Mouse (Mus musculus): Measurements from ENCODE around the gene Tmem214. TPM values are rescaled to one million over a fixed set of nuclear protein-coding genes. Genes with fewer than 3 reads are reported as not detected.

The Tmem214 gene
- polyA plus RNA-seq, 1 experiment from 2014 or later, result 42.1 TPM

DNA sequence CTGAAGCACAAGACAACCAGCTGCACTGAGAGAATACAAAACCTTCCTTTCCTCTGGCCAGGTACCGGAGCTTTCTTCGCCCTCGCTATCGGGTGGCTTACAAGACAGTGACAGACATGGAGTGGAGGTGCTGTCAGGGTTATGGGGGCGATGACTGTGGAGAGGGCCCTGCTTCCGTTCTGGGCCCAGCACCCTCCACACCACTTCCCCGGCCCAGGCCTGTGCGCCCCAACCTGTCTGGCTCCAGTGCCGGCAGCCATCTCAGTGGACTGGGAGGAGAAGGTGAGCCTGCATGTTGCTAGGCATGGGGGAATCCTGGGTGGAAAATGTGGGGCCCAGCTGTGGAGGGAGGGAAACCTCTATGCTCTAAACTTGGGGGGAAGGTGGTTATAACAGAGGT, 47.6 kb downstream of the Tmem214 start:
- no peaks in the 10 kb centered on the region for H3K9me3 ChIP-seq (ENCODE audit: control insufficient read depth, low read length)
- H3K27me3 ChIP-seq (ENCODE audit: control insufficient read depth, insufficient read depth, low read length), result no peaks in the 10 kb centered on the region
- 73% methylated on average over 9 of the region's 9 CpGs for WGBS
- 0 out of 2 replicates have a peak overlapping the region, but pooled peaks have one; percentile 30 for H3K9ac ChIP-seq (ENCODE audit: low read length)
- H3K4me3 ChIP-seq (ENCODE audit: low read depth, low read length), result peak overlapping the region; percentile 33; the same call in 1 of the 2 replicates
- peak overlapping the region; percentile 52 for H3K4me2 ChIP-seq (ENCODE audit: low read depth)
- ATAC-seq (ENCODE audit: insufficient read depth, low FRiP score, low TSS enrichment) (peak; percentile 54), DNase-seq (ENCODE audit: low spot score) (no peak)
- H3K4me1 ChIP-seq (ENCODE audit: control insufficient read depth, insufficient read depth, low read length), result peaks cover 15% of the 10 kb centered on the region
- peaks cover 4% of the 10 kb centered on the region; the same call in 1 of the 2 replicates for H3K36me3 ChIP-seq (ENCODE audit: control insufficient read depth, insufficient read depth, low read length)
- H3K27ac ChIP-seq (ENCODE audit: low read depth, low read length), result no peak overlapping the region; the same call in 1 of the 2 replicates

DNA sequence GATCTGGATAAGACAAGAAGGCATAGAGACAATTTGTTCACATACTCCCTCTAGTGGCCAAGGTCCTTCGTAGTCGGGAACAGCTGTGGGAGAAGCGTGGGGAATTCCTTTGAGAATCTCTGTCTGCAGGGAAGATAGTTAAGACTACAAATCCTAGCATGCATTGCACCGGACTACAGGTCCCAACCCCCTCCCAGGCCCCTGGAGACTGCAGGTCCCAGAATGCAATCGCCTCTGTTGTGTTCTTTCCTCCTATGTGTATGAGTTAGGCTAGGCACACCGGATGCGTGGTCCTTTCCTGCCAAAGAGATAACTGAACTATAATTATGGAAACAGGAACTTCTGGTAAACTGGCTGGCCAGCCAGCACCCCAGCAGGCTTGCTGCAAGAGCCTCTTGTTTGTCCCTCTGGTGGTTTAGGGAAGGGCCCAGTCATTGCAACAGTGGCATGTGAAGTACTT, 48.2 kb downstream of the Tmem214 start:
- Histone ChIP-seq H3K4me2 (ENCODE audit: low read depth) (peak overlapping the region; percentile 23), H3K4me3 (ENCODE audit: low read depth, low read length) (0 out of 2 replicates have a peak overlapping the region, but pooled peaks have one; percentile 33), H3K9me3 (ENCODE audit: control insufficient read depth, low read length) (no peaks in the 10 kb centered on the region), H3K27me3 (ENCODE audit: control insufficient read depth, insufficient read depth, low read length) (no peaks in the 10 kb centered on the region), H3K27ac (ENCODE audit: low read depth, low read length) (no peak overlapping the region), H3K36me3 (ENCODE audit: control insufficient read depth, insufficient read depth, low read length) (peaks cover 4% of the 10 kb centered on the region; the same call in 1 of the 2 replicates), H3K9ac (ENCODE audit: low read length) (no peak overlapping the region), H3K4me1 (ENCODE audit: control insufficient read depth, insufficient read depth, low read length) (peaks cover 15% of the 10 kb centered on the region)
- ATAC-seq (ENCODE audit: insufficient read depth, low FRiP score, low TSS enrichment), result peak; percentile 85
- WGBS, result 8% methylated on average over 7 of the region's 7 CpGs
- DNase-seq (ENCODE audit: low spot score), result peak; percentile 86

DNA sequence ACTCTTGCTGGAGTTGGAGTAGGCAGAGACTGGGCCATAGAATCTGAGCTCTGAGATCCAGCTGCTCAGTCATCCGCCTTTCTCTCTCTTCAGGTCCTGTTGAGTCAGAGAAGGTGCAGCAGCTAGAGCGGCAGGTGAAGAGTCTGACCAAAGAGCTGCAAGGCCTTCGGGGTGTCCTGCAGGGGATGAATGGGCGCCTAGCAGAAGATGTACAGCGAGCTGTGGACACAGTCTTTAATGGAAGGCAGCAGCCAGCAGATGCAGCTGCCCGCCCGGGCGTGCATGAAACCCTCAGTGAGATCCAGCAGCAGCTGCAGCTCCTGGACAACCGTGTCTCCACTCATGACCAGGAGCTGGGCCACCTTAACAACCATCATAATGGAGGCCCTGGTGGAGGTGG, 49.0 kb downstream of the Tmem214 start:
- H3K27ac ChIP-seq (ENCODE audit: low read depth, low read length), result no peak overlapping the region
- WGBS, result 93% methylated on average over 9 of the region's 9 CpGs
- H3K27me3 ChIP-seq (ENCODE audit: control insufficient read depth, insufficient read depth, low read length), result no peaks in the 10 kb centered on the region

DNA sequence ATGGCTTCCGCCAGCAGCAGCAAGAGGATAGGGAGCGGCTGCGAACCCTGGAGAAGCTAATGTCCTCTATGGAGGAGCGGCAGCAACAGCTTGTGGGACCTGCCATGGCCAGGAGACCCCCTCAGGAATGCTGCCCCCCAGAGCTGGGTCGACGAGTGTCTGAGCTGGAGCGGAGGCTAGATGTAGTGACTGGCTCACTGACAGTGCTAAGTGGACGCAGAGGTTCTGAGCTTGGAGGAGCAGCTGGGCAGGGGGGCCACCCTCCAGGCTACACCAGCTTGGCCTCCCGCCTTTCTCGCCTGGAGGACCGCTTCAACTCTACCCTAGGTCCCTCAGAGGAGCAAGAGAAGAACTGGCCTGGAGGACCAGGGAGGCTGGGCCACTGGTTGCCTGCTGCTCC, 49.5 kb downstream of the Tmem214 start:
- DNase-seq (ENCODE audit: low spot score) (no peak), ATAC-seq (ENCODE audit: insufficient read depth, low FRiP score, low TSS enrichment) (no peak)
- Histone ChIP-seq H3K36me3 (ENCODE audit: control insufficient read depth, insufficient read depth, low read length) (peaks cover 4% of the 10 kb centered on the region; the same call in 1 of the 2 replicates), H3K4me1 (ENCODE audit: control insufficient read depth, insufficient read depth, low read length) (peaks cover 22% of the 10 kb centered on the region), H3K9ac (ENCODE audit: low read length) (no peak overlapping the region), H3K9me3 (ENCODE audit: control insufficient read depth, low read length) (no peaks in the 10 kb centered on the region), H3K4me2 (ENCODE audit: low read depth) (no peak overlapping the region), H3K27me3 (ENCODE audit: control insufficient read depth, insufficient read depth, low read length) (no peaks in the 10 kb centered on the region), H3K27ac (ENCODE audit: low read depth, low read length) (no peak overlapping the region), H3K4me3 (ENCODE audit: low read depth, low read length) (no peak overlapping the region)
- WGBS, result 87% methylated on average over 11 of the region's 11 CpGs

More for the DNA sequence above, 49.0 kb downstream of the Tmem214 start:
- no peak overlapping the region for H3K4me3 ChIP-seq (ENCODE audit: low read depth, low read length)
- H3K4me2 ChIP-seq (ENCODE audit: low read depth), result no peak overlapping the region
- no peak overlapping the region for H3K9ac ChIP-seq (ENCODE audit: low read length)
- H3K9me3 ChIP-seq (ENCODE audit: control insufficient read depth, low read length), result no peaks in the 10 kb centered on the region
- DNase-seq (ENCODE audit: low spot score), result no peak
- no peak for ATAC-seq (ENCODE audit: insufficient read depth, low FRiP score, low TSS enrichment)
- H3K36me3 ChIP-seq (ENCODE audit: control insufficient read depth, insufficient read depth, low read length), result peaks cover 4% of the 10 kb centered on the region; the same call in 1 of the 2 replicates
- H3K4me1 ChIP-seq (ENCODE audit: control insufficient read depth, insufficient read depth, low read length), result peaks cover 18% of the 10 kb centered on the region

DNA sequence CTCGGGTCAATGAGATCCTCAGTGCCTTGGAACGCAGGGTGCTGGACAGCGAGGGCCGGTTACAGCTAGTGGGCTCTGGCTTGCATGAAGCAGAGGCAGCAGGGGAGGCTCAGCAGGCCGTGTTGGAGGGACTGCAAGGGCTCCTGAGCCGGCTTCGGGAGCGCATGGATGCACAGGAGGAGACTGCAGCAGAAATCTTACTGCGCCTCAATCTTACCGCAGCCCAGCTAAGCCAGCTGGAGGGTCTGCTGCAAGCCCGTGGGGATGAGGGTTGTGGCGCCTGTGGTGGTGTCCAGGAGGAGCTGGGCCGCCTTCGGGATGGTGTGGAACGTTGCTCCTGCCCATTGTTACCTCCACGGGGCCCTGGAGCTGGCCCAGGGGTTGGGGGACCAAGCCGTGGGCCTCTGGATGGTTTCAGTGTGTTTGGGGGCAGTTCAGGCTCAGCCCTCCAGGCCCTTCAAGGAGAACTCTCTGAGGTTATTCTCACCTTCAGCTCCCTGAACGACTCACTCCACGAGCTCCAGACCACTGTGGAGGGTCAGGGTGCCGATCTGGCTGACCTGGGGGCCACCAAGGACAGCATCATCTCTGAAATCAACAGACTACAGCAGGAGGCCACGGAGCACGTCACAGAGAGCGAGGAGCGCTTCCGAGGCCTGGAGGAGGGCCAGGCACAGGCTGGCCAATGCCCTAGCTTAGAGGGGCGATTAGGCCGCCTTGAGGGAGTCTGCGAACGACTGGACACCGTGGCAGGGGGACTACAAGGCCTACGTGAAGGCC, 50.3 kb downstream of the Tmem214 start:
- Histone ChIP-seq H3K4me2 (ENCODE audit: low read depth) (no peak overlapping the region), H3K27ac (ENCODE audit: low read depth, low read length) (no peak overlapping the region), H3K9me3 (ENCODE audit: control insufficient read depth, low read length) (no peaks in the 10 kb centered on the region), H3K4me3 (ENCODE audit: low read depth, low read length) (no peak overlapping the region), H3K9ac (ENCODE audit: low read length) (no peak overlapping the region), H3K36me3 (ENCODE audit: control insufficient read depth, insufficient read depth, low read length) (peaks cover 4% of the 10 kb centered on the region; the same call in 1 of the 2 replicates), H3K4me1 (ENCODE audit: control insufficient read depth, insufficient read depth, low read length) (peaks cover 17% of the 10 kb centered on the region), H3K27me3 (ENCODE audit: control insufficient read depth, insufficient read depth, low read length) (no peaks in the 10 kb centered on the region)
- 87% methylated on average over 31 of the region's 31 CpGs for WGBS
- ATAC-seq (ENCODE audit: insufficient read depth, low FRiP score, low TSS enrichment) (no peak), DNase-seq (ENCODE audit: low spot score) (no peak)

DNA sequence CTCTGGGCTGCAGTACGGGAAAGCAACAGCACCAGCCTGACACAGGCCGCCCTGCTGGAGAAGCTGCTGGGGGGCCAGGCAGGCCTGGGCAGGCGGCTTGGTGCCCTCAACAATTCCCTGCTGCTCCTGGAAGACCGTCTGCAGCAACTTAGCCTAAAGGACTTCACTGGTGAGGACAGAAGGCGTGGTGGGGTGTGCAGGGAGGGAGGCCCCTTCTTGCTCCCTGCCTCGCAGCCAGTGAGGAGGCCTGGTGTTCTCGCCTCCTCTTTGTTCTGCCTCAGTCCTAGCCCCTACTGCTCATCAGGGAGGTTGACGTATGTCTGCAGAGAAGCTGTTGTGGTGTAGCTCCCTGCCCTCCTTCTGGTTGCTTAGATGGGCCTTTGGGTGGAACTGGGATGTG, 50.9 kb downstream of the Tmem214 start:
- Histone ChIP-seq H3K9ac (ENCODE audit: low read length) (no peak overlapping the region), H3K27ac (ENCODE audit: low read depth, low read length) (no peak overlapping the region), H3K4me2 (ENCODE audit: low read depth) (no peak overlapping the region), H3K27me3 (ENCODE audit: control insufficient read depth, insufficient read depth, low read length) (no peaks in the 10 kb centered on the region), H3K36me3 (ENCODE audit: control insufficient read depth, insufficient read depth, low read length) (peaks cover 4% of the 10 kb centered on the region; the same call in 1 of the 2 replicates), H3K9me3 (ENCODE audit: control insufficient read depth, low read length) (no peaks in the 10 kb centered on the region), H3K4me3 (ENCODE audit: low read depth, low read length) (no peak overlapping the region), H3K4me1 (ENCODE audit: control insufficient read depth, insufficient read depth, low read length) (peaks cover 17% of the 10 kb centered on the region)
- DNase-seq (ENCODE audit: low spot score), result no peak
- WGBS, result 81% methylated on average over 8 of the region's 8 CpGs
- ATAC-seq (ENCODE audit: insufficient read depth, low FRiP score, low TSS enrichment), result no peak

DNA sequence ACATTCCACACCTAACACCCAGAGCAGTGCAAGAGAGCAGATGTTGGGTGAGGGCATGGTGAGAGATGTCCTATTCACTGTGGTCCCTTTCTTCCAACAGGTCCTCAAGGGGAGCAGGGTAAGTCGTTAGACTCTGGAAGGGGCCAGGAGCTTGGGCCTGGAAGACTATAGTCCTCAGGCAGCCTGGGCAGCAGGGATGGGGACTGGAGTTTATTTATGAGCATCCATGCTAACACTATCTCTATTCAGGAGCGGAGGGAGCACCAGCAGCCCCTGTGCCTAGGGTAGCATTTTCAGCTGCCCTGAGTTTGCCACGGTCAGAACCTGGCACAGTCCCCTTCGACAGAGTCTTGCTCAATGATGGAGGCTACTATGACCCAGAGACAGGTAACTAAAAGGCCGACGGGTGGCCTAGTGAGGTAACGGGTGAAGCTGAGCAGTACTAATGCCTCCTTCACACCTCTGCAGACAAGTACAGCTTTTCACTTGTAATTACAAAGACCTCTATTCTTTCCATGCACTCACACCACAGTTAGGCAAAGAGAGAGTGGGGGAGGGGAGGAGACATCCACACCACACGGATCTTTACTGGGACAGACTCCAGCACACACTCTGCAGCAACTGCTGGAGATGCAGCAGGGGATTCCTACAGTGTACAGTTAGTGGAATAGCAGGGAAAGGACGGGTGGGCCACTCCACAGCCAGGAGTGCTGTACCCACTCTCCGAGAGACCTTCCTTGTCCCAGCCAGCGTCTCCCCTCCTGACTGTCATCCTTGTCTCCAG, 52.2 kb downstream of the Tmem214 start:
- H3K4me2 ChIP-seq (ENCODE audit: low read depth), result no peak overlapping the region
- no peak overlapping the region for H3K9ac ChIP-seq (ENCODE audit: low read length)
- H3K27me3 ChIP-seq (ENCODE audit: control insufficient read depth, insufficient read depth, low read length), result no peaks in the 10 kb centered on the region
- no peaks in the 10 kb centered on the region for H3K9me3 ChIP-seq (ENCODE audit: control insufficient read depth, low read length)
- 65% methylated on average over 11 of the region's 11 CpGs for WGBS
- peaks cover 4% of the 10 kb centered on the region; the same call in 1 of the 2 replicates for H3K36me3 ChIP-seq (ENCODE audit: control insufficient read depth, insufficient read depth, low read length)
- H3K4me3 ChIP-seq (ENCODE audit: low read depth, low read length), result no peak overlapping the region
- no peak for ATAC-seq (ENCODE audit: insufficient read depth, low FRiP score, low TSS enrichment)
- DNase-seq (ENCODE audit: low spot score), result no peak
- H3K27ac ChIP-seq (ENCODE audit: low read depth, low read length), result no peak overlapping the region
- H3K4me1 ChIP-seq (ENCODE audit: control insufficient read depth, insufficient read depth, low read length), result peaks cover 10% of the 10 kb centered on the region

DNA sequence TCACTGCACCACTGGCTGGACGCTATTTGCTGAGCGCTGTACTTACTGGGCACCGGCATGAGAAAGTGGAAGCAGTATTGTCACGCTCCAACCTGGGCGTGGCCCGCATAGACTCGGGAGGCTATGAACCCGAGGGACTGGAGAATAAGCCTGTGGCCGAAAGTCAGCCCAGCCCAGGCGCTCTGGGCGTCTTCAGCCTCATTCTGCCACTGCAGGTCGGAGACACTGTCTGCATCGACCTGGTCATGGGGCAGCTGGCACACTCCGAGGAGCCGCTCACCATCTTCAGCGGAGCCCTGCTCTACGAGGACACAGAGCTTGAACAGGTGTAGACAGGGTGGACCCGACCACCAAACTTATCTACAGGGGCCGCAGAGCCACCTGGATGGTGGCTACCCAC, 52.8 kb downstream of the Tmem214 start:
- H3K36me3 ChIP-seq (ENCODE audit: control insufficient read depth, insufficient read depth, low read length), result peaks cover 4% of the 10 kb centered on the region; the same call in 1 of the 2 replicates
- no peak overlapping the region for H3K4me3 ChIP-seq (ENCODE audit: low read depth, low read length)
- H3K9me3 ChIP-seq (ENCODE audit: control insufficient read depth, low read length), result no peaks in the 10 kb centered on the region
- no peak for DNase-seq (ENCODE audit: low spot score)
- H3K27me3 ChIP-seq (ENCODE audit: control insufficient read depth, insufficient read depth, low read length), result no peaks in the 10 kb centered on the region
- no peak overlapping the region for H3K27ac ChIP-seq (ENCODE audit: low read depth, low read length)
- no peak overlapping the region for H3K9ac ChIP-seq (ENCODE audit: low read length)
- H3K4me1 ChIP-seq (ENCODE audit: control insufficient read depth, insufficient read depth, low read length), result peaks cover 8% of the 10 kb centered on the region
- no peak for ATAC-seq (ENCODE audit: insufficient read depth, low FRiP score, low TSS enrichment)
- 0 out of 2 replicates have a peak overlapping the region, but pooled peaks have one; percentile 82 for H3K4me2 ChIP-seq (ENCODE audit: low read depth)
- 57% methylated on average over 19 of the region's 19 CpGs for WGBS
